8 mouse cellular contexts compared by ENCODE assay signal in genomic region chr13:24603591-24604009, GRCm38 (mm10). TPM values are rescaled to one million over a fixed set of nuclear protein-coding genes. Genes with fewer than 3 reads are reported as not detected.
DNase-seq lines count a peak whose midpoint lies in the region; ATAC-seq lines count a peak whose summit lies in the region.
"Had no signal": no experiment of that assay in that cellular context is flagged by ENCODE, and none has a peak within 500 bp of the region (broad histone marks: within the 10 kb centered on the region; RNA-seq: fewer than 3 reads in every experiment).

No protein-coding gene starts in this region.

- H3K27ac ChIP-seq in forebrain, embryonic 13.5 days, result no peak overlapping the region
- H3K27ac ChIP-seq in hindbrain, embryonic 14.5 days, result no peak overlapping the region
- H3K27ac ChIP-seq in liver, embryonic 15.5 days (replicated peaks), result no peak overlapping the region
- no peak overlapping the region for H3K27ac ChIP-seq in stomach, embryonic 14.5 days (ENCODE audit: low read length)
- H3K27ac ChIP-seq: macrophage had no signal

- H3K36me3 ChIP-seq in forebrain, embryonic 13.5 days (ENCODE audit: poor library complexity, severe bottlenecking), result no peaks in the 10 kb centered on the region
- no peaks in the 10 kb centered on the region for H3K36me3 ChIP-seq in hindbrain, embryonic 14.5 days (replicated peaks; ENCODE audit: control insufficient read depth, insufficient read depth)
- no peaks in the 10 kb centered on the region for H3K36me3 ChIP-seq in liver, embryonic 15.5 days (replicated peaks)
- no peaks in the 10 kb centered on the region for H3K36me3 ChIP-seq in stomach, embryonic 14.5 days (ENCODE audit: control insufficient read depth, insufficient read depth, low read length)

- no peak overlapping the region for H3K4me3 ChIP-seq in forebrain, embryonic 13.5 days
- no peak overlapping the region for H3K4me3 ChIP-seq in hindbrain, embryonic 14.5 days (replicated peaks; ENCODE audit: low read length)
- no peak overlapping the region for H3K4me3 ChIP-seq in liver, embryonic 15.5 days (replicated peaks)
- H3K4me3 ChIP-seq in stomach, embryonic 14.5 days (ENCODE audit: low read depth, low read length), result no peak overlapping the region

- no peak overlapping the region for H3K9ac ChIP-seq in forebrain, embryonic 13.5 days
- H3K9ac ChIP-seq in hindbrain, embryonic 14.5 days, result no peak overlapping the region
- no peak overlapping the region for H3K9ac ChIP-seq in liver, embryonic 15.5 days
- H3K9ac ChIP-seq in stomach, embryonic 14.5 days (replicated peaks; ENCODE audit: low read depth, low read length), result no peak overlapping the region

- H3K9me3 ChIP-seq in forebrain, embryonic 13.5 days (replicated peaks), result no peaks in the 10 kb centered on the region
- no peaks in the 10 kb centered on the region for H3K9me3 ChIP-seq in hindbrain, embryonic 14.5 days (ENCODE audit: control insufficient read depth, low read length)
- no peaks in the 10 kb centered on the region for H3K9me3 ChIP-seq in liver, embryonic 15.5 days (replicated peaks)
- H3K9me3 ChIP-seq in stomach, embryonic 14.5 days (ENCODE audit: control insufficient read depth, low read depth, low read length), result no peaks in the 10 kb centered on the region

- H3K27me3 ChIP-seq in forebrain, embryonic 13.5 days, result no peaks in the 10 kb centered on the region
- H3K27me3 ChIP-seq in hindbrain, embryonic 14.5 days (ENCODE audit: control insufficient read depth, insufficient read depth, low read length), result no peaks in the 10 kb centered on the region
- H3K27me3 ChIP-seq in liver, embryonic 15.5 days, result peaks cover 6% of the 10 kb centered on the region; the same call in 1 of the 2 replicates
- H3K27me3 ChIP-seq in stomach, embryonic 14.5 days (ENCODE audit: control insufficient read depth, insufficient read depth, low read length), result no peaks in the 10 kb centered on the region

- no peak for ATAC-seq in forebrain, embryonic 13.5 days
- no peak for ATAC-seq in hindbrain, embryonic 14.5 days (ENCODE audit: low FRiP score)
- no peak for ATAC-seq in liver, embryonic 15.5 days (ENCODE audit: insufficient read depth)
- no peak for ATAC-seq in stomach, embryonic 14.5 days (ENCODE audit: insufficient number of reproducible peaks, insufficient read depth, low FRiP score, low read depth)

- WGBS in forebrain, embryonic 13.5 days, result 23% methylated on average over 11 of the region's 11 CpGs
- 20% methylated on average over 11 of the region's 11 CpGs for WGBS in hindbrain, embryonic 14.5 days
- WGBS in liver, embryonic 15.5 days (ENCODE audit: insufficient replicate concordance), result 35% methylated on average over 11 of the region's 11 CpGs
- 11% methylated on average over 11 of the region's 11 CpGs for WGBS in stomach, embryonic 14.5 days

- peak overlapping the region; percentile 34 for H3K4me2 ChIP-seq in forebrain, embryonic 13.5 days
- 0 out of 2 replicates have a peak overlapping the region, but pooled peaks have one; percentile 12 for H3K4me2 ChIP-seq in hindbrain, embryonic 14.5 days (replicated peaks)
- H3K4me2 ChIP-seq in liver, embryonic 15.5 days, result peak overlapping the region; percentile 35
- 0 out of 2 replicates have a peak overlapping the region, but pooled peaks have one; percentile 8 for H3K4me2 ChIP-seq in stomach, embryonic 14.5 days (replicated peaks; ENCODE audit: low read depth, low read length)

- DNase-seq in right cerebral cortex, adult 2 months (ENCODE audit: low spot score in 2 of 2), result peak; percentile 37 to 44
- DNase-seq in right cerebral cortex, postnatal 4 days, result no peak
- DNase-seq in hindbrain, embryonic 14.5 days (ENCODE audit: low spot score), result no peak
- no peak for DNase-seq in gastrocnemius, postnatal 25 days

- peaks cover 26% of the 10 kb centered on the region for H3K4me1 ChIP-seq in forebrain, embryonic 13.5 days
- peaks cover 23% of the 10 kb centered on the region for H3K4me1 ChIP-seq in hindbrain, embryonic 14.5 days (replicated peaks; ENCODE audit: control insufficient read depth, insufficient read depth, low read length)
- peaks cover 24% of the 10 kb centered on the region for H3K4me1 ChIP-seq in liver, embryonic 15.5 days (replicated peaks)
- H3K4me1 ChIP-seq in stomach, embryonic 14.5 days (ENCODE audit: control insufficient read depth, insufficient read depth, low read length), result peaks cover 20% of the 10 kb centered on the region; the same call in 1 of the 2 replicates

RNA-seq across cellular contexts. Expression of gene Ripor2, which starts 21.6 kb away (rescaled TPM):
- 15.8 and 20.0 TPM in 2 replicates for polyA plus RNA-seq in forebrain, embryonic 13.5 days (2015; fragmentation: Nextera tagmentation; extraction: Ambion mirVana)
- polyA plus RNA-seq in hindbrain, embryonic 14.5 days (2014; fragmentation: Nextera tagmentation; extraction: Ambion mirVana), result 21.9 and 25.9 TPM in 2 replicates
- 3.1 and 3.2 TPM in 2 replicates for polyA plus RNA-seq in liver, embryonic 15.5 days (2015; fragmentation: Nextera tagmentation; extraction: Ambion mirVana)
- 2.3 and 2.6 TPM in 2 replicates for polyA plus RNA-seq in stomach, embryonic 14.5 days (2014; fragmentation: Nextera tagmentation; extraction: Ambion mirVana)
- 1 to 10 TPM; 2.8 to 4.9 TPM for total RNA-seq in gastrocnemius, postnatal 25 days (2021)

Comparison
In these comparisons a context has a peak if more than half of its experiments do, and no peak if none do; other contexts are left out.
1. DNase-seq: peak in right cerebral cortex, adult 2 months (2 of 2); none in right cerebral cortex, postnatal 4 days (single experiment), hindbrain, embryonic 14.5 days (single experiment) and gastrocnemius, postnatal 25 days (single experiment).
2. Peak in every context shown above with its lines, with median percentiles within 50 percentile points of each other: H3K4me2 ChIP-seq.